Mouse (Mus musculus) cerebellum, postnatal 36 days (tissue): ENCODE results near the gene Rnf212.
A peak's percentile ranks its signal among the peaks of the same experiment; 100 is the strongest.

Experiments used
- DNase-seq, 2 experiments: peaks; one replicate each; pipeline ENCODE4 v3.0.0; 2021 to 2022; ENCODE audit warnings: mixed read lengths in 2 of 2

The Rnf212 gene

GRCm38 (mm10) chr5:108711968-108712367 is 62.8 kb downstream of the Rnf212 start:
- DNase-seq, result no peak

- no peak for DNase-seq
These were observed 65.6 kb downstream of the Rnf212 start for GRCm38 (mm10) chr5:108708981-108709731.

- no peak for DNase-seq
These were observed 66.4 kb downstream of the Rnf212 start for GRCm38 (mm10) chr5:108708419-108708818.

GRCm38 (mm10) chr5:108707758-108708157 is 67.0 kb downstream of the Rnf212 start:
- DNase-seq, result no peak

- DNase-seq, result no peak
These were observed 70.8 kb downstream of the Rnf212 start for GRCm38 (mm10) chr5:108703754-108704626.

- no peak for DNase-seq
These were observed 73.3 kb downstream of the Rnf212 start for GRCm38 (mm10) chr5:108701341-108702021.

- DNase-seq, result no peak
These were observed 74.4 kb downstream of the Rnf212 start for GRCm38 (mm10) chr5:108700346-108700745.

GRCm38 (mm10) chr5:108697341-108697753 is 77.4 kb downstream of the Rnf212 start:
- DNase-seq, result no peak

- DNase-seq, result no peak
These were observed 78.2 kb downstream of the Rnf212 start for GRCm38 (mm10) chr5:108696542-108696941.

- no peak for DNase-seq
These were observed 78.9 kb downstream of the Rnf212 start for GRCm38 (mm10) chr5:108695861-108696260.

GRCm38 (mm10) chr5:108694352-108695261 is 80.2 kb downstream of the Rnf212 start:
- DNase-seq, result no peak

- DNase-seq, result peak in 1 of 2 experiments; percentile 42
These were observed 80.9 kb downstream of the Rnf212 start for GRCm38 (mm10) chr5:108693872-108694288.

GRCm38 (mm10) chr5:108692271-108692670 is 82.5 kb downstream of the Rnf212 start, which contains the start of gene Fgfrl1:
Gene Fgfrl1, plus strand, starts transcription at chr5:108692382.
- peak in 1 of 2 experiments; percentile 27 for DNase-seq

- no peak for DNase-seq
These were observed 83.6 kb downstream of the Rnf212 start for GRCm38 (mm10) chr5:108691152-108691551.

- DNase-seq, result no peak
These were observed 85.7 kb downstream of the Rnf212 start for GRCm38 (mm10) chr5:108689091-108689490.

GRCm38 (mm10) chr5:108680871-108681270 is 93.9 kb downstream of the Rnf212 start:
- no peak for DNase-seq

- no peak for DNase-seq
These were observed 94.9 kb downstream of the Rnf212 start for GRCm38 (mm10) chr5:108679909-108680308.
